Mouse (Mus musculus) thymus, adult 2 months (tissue): ENCODE measurements around the gene Apobec1.

Source experiments
- CTCF ChIP-seq: fragments of 200-500 bp; IDR thresholded peaks from 2 replicates; pipeline ENCODE4 v1.5.1; 2012; ENCODE audit warnings: mild to moderate bottlenecking, control low read depth, low read length, moderate library complexity, borderline replicate concordance; ENCODE audit not compliant: control insufficient read depth, poor library complexity, insufficient read depth; ENCODE audit errors: extremely low read depth
- POLR2A ChIP-seq: fragments of 200-500 bp; IDR thresholded peaks from 2 replicates; pipeline ENCODE4 v1.6.1; 2012; ENCODE audit warnings: mild to moderate bottlenecking, low read length, control low read depth, moderate library complexity; ENCODE audit not compliant: control insufficient read depth, poor library complexity, insufficient read depth; ENCODE audit errors: extremely low read depth

- TF ChIP-seq CTCF (no peak), POLR2A (no peak)
Measured at GRCm38 (mm10) chr6:122627469-122628108, 25.3 kb upstream of the Apobec1 start.
